Mouse (Mus musculus) liver, embryonic 12.5 days (tissue): Measurements from ENCODE around the gene Lin28a. TPM values are rescaled to one million over a fixed set of nuclear protein-coding genes. Genes with fewer than 3 reads are reported as not detected.
"Not testable (repeated sequence)": the region's sequence is repeated elsewhere in the genome, so short reads cannot be mapped to it uniquely, and the experiment has no call there.

Experiments used
- ATAC-seq: fragments of 200-750 bp; cut with Nextera tagmentation; 2 replicates; pipeline ENCODE4 v1.8.0; 2017; ENCODE audit warnings: moderate number of reproducible peaks, mild to moderate bottlenecking, moderate library complexity
- H3K27ac ChIP-seq: fragments of 300-500 bp; sonication (generic); 2 replicates; pipeline ENCODE4 v1.5.1; 2016; ENCODE audit warnings: mild to moderate bottlenecking
- H3K27me3 ChIP-seq: fragments of 300-500 bp; sonication (generic); replicated peaks from 2 replicates; pipeline ENCODE4 v1.6.1; 2016; ENCODE audit warnings: mild to moderate bottlenecking, moderate library complexity
- H3K36me3 ChIP-seq: fragments of 300-500 bp; sonication (generic); 2 replicates; pipeline ENCODE4 v1.6.1; 2016; ENCODE audit warnings: mild to moderate bottlenecking, moderate library complexity
- H3K4me1 ChIP-seq: fragments of 300-500 bp; sonication (generic); 2 replicates; pipeline ENCODE4 v1.6.1; 2016
- H3K4me2 ChIP-seq: fragments of 300-500 bp; sonication (generic); 2 replicates; pipeline ENCODE4 v1.6.1; 2016; ENCODE audit warnings: mild to moderate bottlenecking, moderate library complexity
- H3K4me3 ChIP-seq: fragments of 300-500 bp; sonication (generic); 2 replicates; pipeline ENCODE4 v1.5.1; 2016; ENCODE audit warnings: mild to moderate bottlenecking, moderate library complexity
- H3K9ac ChIP-seq: fragments of 300-500 bp; sonication (generic); 2 replicates; pipeline ENCODE4 v1.6.1; 2016; ENCODE audit warnings: mild to moderate bottlenecking, moderate library complexity
- H3K9me3 ChIP-seq: fragments of 300-500 bp; sonication (generic); replicated peaks from 2 replicates; pipeline ENCODE4 v1.6.1; 2016; ENCODE audit warnings: mild to moderate bottlenecking, moderate library complexity
- WGBS: fragments of 180-500 bp; shearing (Covaris S2); methylation state at CpG from one replicate; pipeline ENCODE4 v1.1.7; 2016; ENCODE audit not compliant: insufficient replicate concordance; 5-methylcytosine and 5-hydroxymethylcytosine counted together
- polyA plus RNA-seq: library from polyadenylated mRNA; unstranded; fragments of >200 nt; fragmentation: Nextera tagmentation; extraction: Ambion mirVana; gene quantifications from 2 replicates; pipeline ENCODE4 v1.2.1, GENCODE M21; 2016

Gene Lin28a
- polyA plus RNA-seq, 1 experiment from 2014 or later = 5.8 TPM

GRCm38 (mm10) chr4:134000466-134001438 is 17.9 kb downstream of the Lin28a start, which contains the start of gene Dhdds:
Gene Dhdds, minus strand, starts transcription at chr4:134000918.
- Histone ChIP-seq H3K27me3 (no peaks in the 10 kb centered on the region), H3K36me3 (peaks cover 27% of the 10 kb centered on the region), H3K4me1 (peaks cover 22% of the 10 kb centered on the region), H3K4me2 (peak within 1 kb of the TSS; percentile 80), H3K9me3 (no peaks in the 10 kb centered on the region), H3K9ac (peak within 1 kb of the TSS; percentile 78), H3K4me3 (peak within 1 kb of the TSS; percentile 73), H3K27ac (peak within 1 kb of the TSS; percentile 57)
- WGBS = 1% methylated on average over 49 of the region's 49 CpGs
- peak; percentile 98 for ATAC-seq

GRCm38 (mm10) chr4:133994697-133995096 is 23.9 kb downstream of the Lin28a start:
- peaks cover 14% of the 10 kb centered on the region for H3K4me1 ChIP-seq
- no peak for ATAC-seq

GRCm38 (mm10) chr4:133991087-133991660 is 27.5 kb downstream of the Lin28a start:
- Histone ChIP-seq H3K4me1 (peaks cover 6% of the 10 kb centered on the region; the same call in 1 of the 2 replicates), H3K36me3 (peaks cover 94% of the 10 kb centered on the region), H3K27me3 (no peaks in the 10 kb centered on the region), H3K4me2 (no peak overlapping the region), H3K4me3 (no peak overlapping the region), H3K9ac (no peak overlapping the region), H3K9me3 (no peaks in the 10 kb centered on the region), H3K27ac (no peak overlapping the region)
- 81% methylated on average over 13 of the region's 13 CpGs for WGBS
- ATAC-seq = no peak

More at GRCm38 (mm10) chr4:133994697-133995096, 23.9 kb downstream of the Lin28a start:
- Histone ChIP-seq H3K36me3 (peaks cover 86% of the 10 kb centered on the region), H3K27me3 (no peaks in the 10 kb centered on the region), H3K9ac (no peak overlapping the region), H3K27ac (no peak overlapping the region), H3K4me3 (no peak overlapping the region), H3K9me3 (no peaks in the 10 kb centered on the region), H3K4me2 (no peak overlapping the region)
- 70% methylated on average over 8 of the region's 8 CpGs for WGBS

GRCm38 (mm10) chr4:133990035-133990434 is 28.6 kb downstream of the Lin28a start:
- no peak overlapping the region for H3K4me2 ChIP-seq
- H3K9ac ChIP-seq = no peak overlapping the region
- H3K9me3 ChIP-seq = no peaks in the 10 kb centered on the region
- no peak for ATAC-seq
- 68% methylated on average over 4 of the region's 4 CpGs for WGBS
- H3K4me1 ChIP-seq = peaks cover 6% of the 10 kb centered on the region; the same call in 1 of the 2 replicates
- H3K27ac ChIP-seq = no peak overlapping the region
- no peak overlapping the region for H3K4me3 ChIP-seq
- peaks cover 91% of the 10 kb centered on the region for H3K36me3 ChIP-seq
- H3K27me3 ChIP-seq = no peaks in the 10 kb centered on the region

GRCm38 (mm10) chr4:133988289-133988688 is 30.4 kb downstream of the Lin28a start:
- not testable (repeated sequence) for H3K9ac ChIP-seq, H3K9me3 ChIP-seq, H3K4me2 ChIP-seq, H3K27me3 ChIP-seq, H3K4me1 ChIP-seq, H3K4me3 ChIP-seq, ATAC-seq, H3K27ac ChIP-seq
- H3K36me3 ChIP-seq = peaks cover 81% of the 10 kb centered on the region
- WGBS = 79% methylated on average over 8 of the region's 8 CpGs

GRCm38 (mm10) chr4:133982936-133983335 is 35.7 kb downstream of the Lin28a start:
- Histone ChIP-seq H3K9ac (no peak overlapping the region), H3K4me1 (no peaks in the 10 kb centered on the region), H3K27ac (no peak overlapping the region), H3K4me2 (no peak overlapping the region), H3K36me3 (peaks cover 82% of the 10 kb centered on the region), H3K27me3 (no peaks in the 10 kb centered on the region), H3K9me3 (no peaks in the 10 kb centered on the region), H3K4me3 (no peak overlapping the region)
- WGBS = 87% methylated on average over 13 of the region's 13 CpGs
- no peak for ATAC-seq

- Histone ChIP-seq H3K4me1 (no peaks in the 10 kb centered on the region), H3K4me2 (no peak overlapping the region), H3K36me3 (peaks cover 81% of the 10 kb centered on the region), H3K27ac (no peak overlapping the region), H3K4me3 (no peak overlapping the region), H3K27me3 (no peaks in the 10 kb centered on the region), H3K9ac (no peak overlapping the region), H3K9me3 (no peaks in the 10 kb centered on the region)
- WGBS = 75% methylated on average over 5 of the region's 5 CpGs
- no peak for ATAC-seq
These were observed 38.1 kb downstream of the Lin28a start for GRCm38 (mm10) chr4:133980496-133980895.

GRCm38 (mm10) chr4:133978021-133978711 is 40.5 kb downstream of the Lin28a start:
- H3K27me3 ChIP-seq = no peaks in the 10 kb centered on the region
- H3K27ac ChIP-seq = no peak overlapping the region
- H3K4me3 ChIP-seq = no peak overlapping the region
- no peak overlapping the region for H3K4me2 ChIP-seq
- no peak overlapping the region for H3K9ac ChIP-seq
- H3K4me1 ChIP-seq = no peaks in the 10 kb centered on the region
- no peak for ATAC-seq
- H3K9me3 ChIP-seq = no peaks in the 10 kb centered on the region
- H3K36me3 ChIP-seq = peaks cover 83% of the 10 kb centered on the region
- 86% methylated on average over 10 of the region's 10 CpGs for WGBS

GRCm38 (mm10) chr4:133971741-133972140 is 46.9 kb downstream of the Lin28a start:
- ATAC-seq = no peak
- Histone ChIP-seq H3K4me1 (peaks cover 21% of the 10 kb centered on the region), H3K36me3 (peaks cover 49% of the 10 kb centered on the region), H3K27me3 (no peaks in the 10 kb centered on the region), H3K9ac (no peak overlapping the region), H3K27ac (no peak overlapping the region), H3K4me2 (no peak overlapping the region), H3K4me3 (no peak overlapping the region), H3K9me3 (no peaks in the 10 kb centered on the region)
- 71% methylated on average over 8 of the region's 8 CpGs for WGBS

- no peak for ATAC-seq
- Histone ChIP-seq H3K27ac (no peak overlapping the region), H3K27me3 (no peaks in the 10 kb centered on the region), H3K4me3 (no peak overlapping the region), H3K9me3 (no peaks in the 10 kb centered on the region), H3K36me3 (peaks cover 49% of the 10 kb centered on the region), H3K9ac (no peak overlapping the region), H3K4me1 (peaks cover 30% of the 10 kb centered on the region), H3K4me2 (no peak overlapping the region)
- 87% methylated on average over 13 of the region's 13 CpGs for whole genome bisulfite sequencing
These were observed 47.8 kb downstream of the Lin28a start for GRCm38 (mm10) chr4:133970876-133971275.

GRCm38 (mm10) chr4:133970196-133970595 is 48.4 kb downstream of the Lin28a start:
- Histone ChIP-seq H3K36me3 (peaks cover 51% of the 10 kb centered on the region), H3K9ac (no peak overlapping the region), H3K27ac (no peak overlapping the region), H3K4me2 (no peak overlapping the region), H3K9me3 (no peaks in the 10 kb centered on the region), H3K4me3 (no peak overlapping the region), H3K27me3 (no peaks in the 10 kb centered on the region), H3K4me1 (peaks cover 35% of the 10 kb centered on the region)
- no peak for ATAC-seq
- WGBS = 69% methylated on average over 4 of the region's 4 CpGs
